Mouse (Mus musculus) CD4-positive, CD25-positive, alpha-beta regulatory T cell, adult 4 months (primary cell): ENCODE results near the gene Casq2. TPM values are rescaled to one million over a fixed set of nuclear protein-coding genes. Genes with fewer than 3 reads are reported as not detected.

Source experiments
- ATAC-seq: one replicate; pipeline ENCODE4 v1.8.0; 2017
- polyA plus RNA-seq, 2 experiments: library from polyadenylated mRNA; unstranded; fragments of 100-300 nt; shearing (Covaris generic); gene quantifications; one replicate each; pipeline ENCODE4 v1.2.1; 2017

Gene Casq2
- polyA plus RNA-seq, 2 experiments from 2014 or later = not detected

DNA sequence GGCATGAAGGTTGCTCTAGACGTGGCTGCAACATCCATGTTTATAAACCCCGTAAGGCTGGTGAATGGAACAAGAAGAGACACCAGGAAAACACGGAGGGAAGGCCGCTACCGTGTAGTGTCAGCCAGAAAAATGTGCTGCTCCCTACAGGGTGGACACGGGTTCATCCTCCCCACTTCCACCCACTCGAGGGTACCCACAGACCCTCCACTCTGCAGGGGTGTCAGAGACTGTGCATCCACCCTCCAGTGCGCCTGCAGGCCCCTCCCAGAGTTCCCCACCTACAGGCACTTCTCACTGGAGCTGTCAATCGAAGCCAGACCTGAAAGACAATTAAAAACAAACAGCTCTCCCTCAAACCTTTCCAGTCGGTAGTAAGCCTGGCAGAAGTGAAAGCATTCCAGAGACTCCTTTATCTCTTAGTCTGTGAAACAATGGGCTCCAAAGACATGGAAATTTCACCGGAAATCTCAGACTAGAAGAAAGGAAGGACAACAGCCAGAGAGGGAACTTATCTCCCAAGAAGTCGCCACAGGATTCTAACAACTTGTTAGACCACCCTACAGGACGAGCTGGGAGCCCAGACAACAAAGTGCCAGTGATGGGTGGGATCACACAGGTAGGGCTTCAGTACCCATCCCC, 2.5 kb upstream of the Casq2 start:
- no peak for ATAC-seq

DNA sequence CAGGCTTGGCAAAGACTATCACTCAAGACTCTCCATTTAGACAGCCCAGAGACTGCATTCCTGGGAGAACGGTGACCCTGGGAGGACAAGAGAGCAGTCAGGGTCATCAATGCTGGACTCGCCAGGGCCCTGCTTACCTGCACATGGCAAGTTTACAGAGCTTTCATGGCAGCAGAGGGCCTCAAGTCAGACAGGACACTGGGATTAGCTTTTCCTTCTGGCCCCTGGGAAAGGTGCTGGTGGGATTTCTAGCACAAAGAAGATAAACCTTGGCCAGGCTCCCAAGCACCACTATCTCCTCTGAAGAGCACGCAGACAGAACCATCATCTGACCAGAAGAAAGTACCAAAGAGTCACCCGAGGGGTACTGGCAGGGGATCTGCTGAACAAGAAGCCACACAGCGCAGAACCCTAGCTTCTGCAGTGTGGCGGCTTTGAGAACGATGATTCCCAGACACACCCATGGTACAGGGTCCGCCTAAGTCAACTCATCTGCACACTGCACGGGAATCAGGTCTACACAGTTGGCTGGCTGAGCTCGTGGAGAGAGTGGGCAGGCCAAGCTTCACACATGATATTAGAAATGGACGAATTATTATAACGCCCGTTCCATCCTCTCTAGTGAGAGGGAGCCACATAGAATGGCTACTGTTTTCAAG, 1.3 kb upstream of the Casq2 start:
- no peak for ATAC-seq

DNA sequence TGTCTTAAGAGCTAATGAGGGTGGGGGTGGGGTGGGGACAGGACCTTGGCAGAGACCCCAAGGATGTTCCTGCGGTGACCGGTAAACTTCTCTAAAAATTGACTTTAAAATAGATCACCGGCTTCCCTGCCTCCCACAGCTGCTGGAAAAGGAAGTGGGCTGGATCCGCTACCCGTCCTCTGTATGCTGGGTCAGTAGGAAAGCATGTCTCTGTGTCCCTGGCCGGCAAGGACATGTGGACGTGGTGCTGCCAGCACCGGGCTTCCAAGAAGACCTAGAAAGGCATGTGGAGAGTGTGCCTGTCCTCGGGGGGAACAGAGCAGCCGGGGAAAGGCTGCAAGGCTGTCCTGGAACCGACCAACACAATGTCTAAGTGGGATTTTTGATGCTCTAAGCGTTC, 496 bp upstream of the Casq2 start:
- no peak for ATAC-seq

- ATAC-seq = no peak
These were observed 8.6 kb downstream of the Casq2 start for GRCm38 (mm10) chr3:102094841-102095240.

- no peak for ATAC-seq
These were observed 9.2 kb downstream of the Casq2 start for GRCm38 (mm10) chr3:102095412-102095811.

GRCm38 (mm10) chr3:102096366-102096765, 10.2 kb downstream of the Casq2 start:
- ATAC-seq = no peak

DNA sequence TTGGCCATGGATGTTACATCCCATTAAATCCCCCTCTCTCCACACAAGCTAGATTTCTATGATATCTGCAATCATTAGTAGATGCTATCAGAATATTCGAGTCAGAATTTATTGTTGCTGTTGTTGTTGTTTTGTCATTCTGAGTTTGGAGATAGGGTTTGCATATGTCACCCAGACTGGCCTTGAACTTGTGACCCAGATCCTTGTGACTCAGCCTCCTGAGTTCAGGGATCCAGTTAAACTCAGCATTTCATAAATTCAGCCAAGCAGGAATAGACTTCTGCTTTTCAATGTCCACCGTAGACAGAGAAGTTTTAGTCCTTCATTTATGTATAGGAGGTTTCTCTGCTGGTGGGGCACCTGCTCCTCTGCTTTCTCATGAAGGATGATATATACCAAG, 10.8 kb downstream of the Casq2 start:
- ATAC-seq = no peak

GRCm38 (mm10) chr3:102099242-102099641, 13.0 kb downstream of the Casq2 start:
- ATAC-seq = no peak

GRCm38 (mm10) chr3:102099793-102100192, 13.6 kb downstream of the Casq2 start:
- no peak for ATAC-seq

GRCm38 (mm10) chr3:102101445-102101844, 15.2 kb downstream of the Casq2 start:
- ATAC-seq = no peak

DNA sequence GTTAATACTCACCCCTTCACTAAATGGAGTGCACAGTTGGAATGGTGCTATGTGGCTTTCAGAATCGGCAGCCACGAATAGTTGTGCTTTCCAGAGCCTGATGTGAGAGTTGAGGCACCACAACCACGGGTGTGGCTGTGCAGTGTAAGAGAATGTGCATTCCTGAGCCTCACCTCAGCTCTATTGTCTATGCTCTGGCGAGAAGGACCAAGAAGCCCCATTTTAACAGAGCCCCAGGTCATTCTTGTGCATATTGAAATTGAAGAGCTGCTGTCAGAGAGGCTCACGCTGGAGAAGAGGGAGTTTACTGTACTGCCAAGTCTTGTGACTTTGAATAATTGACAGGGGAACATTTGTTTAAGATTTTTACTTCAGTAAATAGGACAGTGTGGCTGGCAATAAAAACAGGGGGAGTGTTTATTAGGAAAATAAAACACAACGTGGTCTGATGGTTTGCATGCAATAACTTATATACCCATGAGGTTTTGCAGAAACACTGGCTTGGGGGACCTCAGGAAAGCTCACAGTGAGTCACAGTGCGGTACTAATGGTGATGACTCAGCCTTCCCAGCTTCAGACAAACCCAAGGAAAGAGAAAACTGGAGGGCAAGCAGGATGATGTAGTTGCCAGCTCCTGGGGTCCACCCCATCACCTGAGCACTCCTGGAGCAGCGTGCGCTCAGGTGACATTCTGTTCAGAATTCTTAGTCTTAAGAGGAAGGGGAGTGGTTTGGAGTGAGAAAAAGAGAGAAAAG, 17.8 kb downstream of the Casq2 start:
- no peak for ATAC-seq

DNA sequence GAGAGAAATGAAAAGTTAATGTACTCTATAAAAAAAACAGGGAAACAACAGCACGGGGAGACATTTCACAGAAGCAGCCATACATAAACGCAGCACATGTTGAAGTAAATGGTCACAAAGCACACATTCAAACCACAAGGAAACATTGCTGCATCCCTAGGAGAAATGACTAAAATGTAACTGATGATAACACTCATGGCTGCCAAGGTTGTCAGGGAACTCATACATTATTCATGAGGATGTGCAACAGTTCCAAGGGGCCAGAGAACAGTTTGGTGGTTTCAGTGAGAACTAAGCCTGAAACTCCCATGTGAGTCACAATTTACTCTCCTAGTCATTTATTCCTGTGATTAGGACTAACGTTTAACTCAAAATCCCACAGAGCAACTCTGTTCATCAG, 22.0 kb downstream of the Casq2 start:
- no peak for ATAC-seq

DNA sequence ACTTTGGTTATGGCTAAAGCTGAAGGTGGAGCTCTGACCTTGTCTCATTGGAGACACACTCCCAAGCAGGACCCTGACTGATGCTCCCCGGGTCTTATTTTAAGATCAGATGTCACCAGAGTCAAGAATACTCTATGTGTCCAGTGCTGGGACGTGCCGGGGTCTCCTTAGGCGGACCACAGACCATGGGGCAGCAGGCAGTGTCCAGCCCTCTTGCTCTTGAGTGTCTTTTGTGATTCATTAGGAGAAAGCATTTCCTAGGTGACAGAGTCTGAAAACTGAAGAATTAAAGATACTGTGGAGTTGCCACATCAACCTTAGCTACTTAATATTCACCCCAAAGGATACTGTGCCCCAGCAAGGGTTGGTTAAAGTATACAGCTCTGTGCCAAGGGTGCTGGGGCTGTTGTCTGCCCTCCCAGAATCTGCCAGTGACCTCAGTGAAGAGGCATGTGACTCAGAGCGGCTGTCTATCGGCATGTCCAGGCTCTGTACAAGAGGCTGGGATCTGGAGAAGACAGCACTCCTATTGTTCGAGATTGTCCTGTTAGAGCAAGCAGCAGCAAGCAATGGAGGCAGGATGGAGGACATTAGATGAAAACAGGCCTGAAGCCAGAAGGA, 25.9 kb downstream of the Casq2 start:
- ATAC-seq = no peak

GRCm38 (mm10) chr3:102120947-102121346, 34.7 kb downstream of the Casq2 start:
- no peak for ATAC-seq

DNA sequence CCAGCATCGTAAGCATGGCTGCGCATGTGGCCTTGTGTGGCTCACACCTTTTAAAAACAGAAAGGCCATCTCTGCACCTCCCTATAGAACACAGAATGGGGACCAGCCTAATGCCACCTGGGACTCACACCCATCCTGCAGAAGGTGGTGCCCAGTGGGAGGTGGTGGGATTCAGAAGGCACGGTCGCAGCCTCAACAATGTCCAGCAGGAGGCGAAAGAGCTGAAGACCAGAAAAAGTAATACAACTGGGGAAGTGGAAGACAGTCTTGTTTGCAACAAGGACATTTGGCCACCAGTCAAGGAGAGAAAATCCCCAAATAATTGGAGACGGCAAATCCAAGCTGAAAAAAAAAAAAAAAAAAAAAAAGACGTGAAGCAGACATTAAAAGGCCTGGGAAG, 35.8 kb downstream of the Casq2 start:
- ATAC-seq = no peak

DNA sequence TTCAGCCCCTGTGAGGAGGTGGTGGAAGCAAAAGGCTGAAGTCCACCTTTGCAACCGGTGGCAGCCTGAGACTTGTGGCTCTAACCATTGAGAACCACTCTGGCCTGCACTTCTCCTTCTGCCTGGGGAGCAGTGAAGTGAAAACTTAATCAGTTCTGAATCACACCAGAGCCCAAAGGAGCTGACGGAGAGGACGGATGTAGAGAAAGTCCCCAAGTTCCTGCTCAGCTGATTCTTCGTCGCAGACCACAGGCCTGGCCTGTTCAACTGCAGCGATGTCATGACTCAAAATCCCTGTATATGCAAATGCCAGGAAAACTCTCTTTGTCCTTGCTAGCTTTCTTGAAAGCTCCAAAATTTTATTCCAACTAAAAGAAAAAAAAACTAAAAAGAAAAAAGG, 37.4 kb downstream of the Casq2 start:
- no peak for ATAC-seq

- no peak for ATAC-seq
These were observed 39.3 kb downstream of the Casq2 start for GRCm38 (mm10) chr3:102125546-102125945.

DNA sequence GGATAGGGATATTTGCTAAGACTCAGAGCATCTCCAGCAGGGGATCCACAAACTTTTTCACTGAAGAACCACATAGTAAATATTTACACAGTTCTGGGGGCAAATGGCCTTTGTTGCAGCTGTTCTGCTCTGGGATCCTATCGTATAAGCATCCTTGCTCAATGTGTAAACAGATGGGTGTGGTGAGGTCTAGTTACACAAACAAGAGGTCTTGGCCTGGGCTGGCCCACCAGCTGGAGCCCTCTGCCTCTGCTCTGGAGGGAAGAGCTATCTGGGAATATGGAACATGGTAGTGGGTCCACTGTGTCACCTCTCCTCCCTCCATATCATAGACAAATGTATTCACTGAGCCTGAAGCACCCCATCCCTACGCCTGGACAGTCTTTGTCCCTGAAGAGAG, 40.9 kb downstream of the Casq2 start:
- ATAC-seq = no peak

- ATAC-seq = no peak
These were observed 42.0 kb downstream of the Casq2 start for GRCm38 (mm10) chr3:102128242-102128641.

GRCm38 (mm10) chr3:102130478-102130877, 44.3 kb downstream of the Casq2 start:
- ATAC-seq = no peak

GRCm38 (mm10) chr3:102131627-102132324, 45.6 kb downstream of the Casq2 start:
- ATAC-seq = no peak

- no peak for ATAC-seq
These were observed 49.3 kb downstream of the Casq2 start for GRCm38 (mm10) chr3:102135389-102136113.
